Mouse (Mus musculus) midbrain, embryonic 11.5 days (tissue): Measurements from ENCODE around the gene Phf21a. TPM values are rescaled to one million over a fixed set of nuclear protein-coding genes. Genes with fewer than 3 reads are reported as not detected.
"Not testable (repeated sequence)": the region's sequence is repeated elsewhere in the genome, so short reads cannot be mapped to it uniquely, and the experiment has no call there.

Experiments
- ATAC-seq: fragments of 200-750 bp; cut with Nextera tagmentation; 2 replicates; pipeline ENCODE4 v1.8.0; 2017; ENCODE audit warnings: moderate TSS enrichment, moderate library complexity; ENCODE audit not compliant: low FRiP score
- DNase-seq: peaks from one replicate; pipeline ENCODE4 v3.0.0; 2015; ENCODE audit warnings: low spot score; ENCODE audit errors: missing footprints
- H3K27ac ChIP-seq: fragments of 300-500 bp; sonication (generic); 2 replicates; pipeline ENCODE4 v1.5.1; 2014; ENCODE audit warnings: low read depth, low read length
- H3K27me3 ChIP-seq: fragments of 300-500 bp; sonication (generic); 2 replicates; pipeline ENCODE4 v1.6.1; 2014; ENCODE audit warnings: mild to moderate bottlenecking, low read length, moderate library complexity, mixed read lengths; ENCODE audit not compliant: control insufficient read depth, insufficient read depth
- H3K36me3 ChIP-seq: fragments of 300-500 bp; sonication (generic); 2 replicates; pipeline ENCODE4 v1.6.1; 2014; ENCODE audit warnings: mild to moderate bottlenecking, low read length, moderate library complexity, mixed read lengths; ENCODE audit not compliant: control insufficient read depth, insufficient read depth
- H3K4me1 ChIP-seq: fragments of 300-500 bp; sonication (generic); 2 replicates; pipeline ENCODE4 v1.6.1; 2014; ENCODE audit warnings: low read length; ENCODE audit not compliant: control insufficient read depth, insufficient read depth
- H3K4me2 ChIP-seq: fragments of 300-500 bp; sonication (generic); 2 replicates; pipeline ENCODE4 v1.6.1; 2014; ENCODE audit warnings: mild to moderate bottlenecking, moderate library complexity
- H3K4me3 ChIP-seq: fragments of 300-500 bp; sonication (generic); 2 replicates; pipeline ENCODE4 v1.5.1; 2014; ENCODE audit warnings: low read depth, low read length
- H3K9ac ChIP-seq: fragments of 300-500 bp; sonication (generic); 2 replicates; pipeline ENCODE4 v1.6.1; 2014; ENCODE audit warnings: low read length
- H3K9me3 ChIP-seq: fragments of 300-500 bp; sonication (generic); 2 replicates; pipeline ENCODE4 v1.6.1; 2016; ENCODE audit warnings: low read length; ENCODE audit not compliant: control insufficient read depth
- WGBS: fragments of 180-500 bp; shearing (Covaris S2); extraction: QIAGEN DNeasy Blood & Tissue Kit; methylation state at CpG from one replicate; pipeline ENCODE4 v1.1.7; 2014; 5-methylcytosine and 5-hydroxymethylcytosine counted together
- polyA plus RNA-seq: library from polyadenylated mRNA; unstranded; fragments of >200 nt; fragmentation: Nextera tagmentation; extraction: Ambion mirVana; gene quantifications from 2 replicates; pipeline ENCODE4 v1.2.1, GENCODE M21; 2014

Phf21a gene
- polyA plus RNA-seq, 1 experiment from 2014 or later: 34.4 TPM

DNA sequence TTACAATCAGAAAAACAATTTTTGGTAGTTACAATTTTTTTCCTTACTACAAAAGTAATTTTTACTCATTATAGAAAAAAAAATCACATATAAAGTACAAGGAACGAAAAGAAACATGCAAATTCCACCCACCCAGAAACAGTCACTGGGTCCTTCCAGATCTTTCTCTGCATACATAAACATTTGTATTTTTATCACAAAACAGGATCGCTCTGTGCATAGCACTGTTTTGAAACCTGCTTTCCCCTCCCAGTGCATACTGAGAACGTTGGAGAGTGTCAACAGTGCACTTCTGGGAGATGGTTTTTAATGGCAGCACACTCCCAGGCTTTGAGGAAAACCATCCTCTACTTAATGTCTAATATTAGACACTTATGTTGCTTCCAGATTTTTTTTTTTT lies 25.3 kb upstream of the Phf21a start:
- WGBS: 86% methylated on average over 3 of the region's 3 CpGs
- Histone ChIP-seq H3K9me3 (no peaks in the 10 kb centered on the region), H3K9ac (no peak overlapping the region)

DNA sequence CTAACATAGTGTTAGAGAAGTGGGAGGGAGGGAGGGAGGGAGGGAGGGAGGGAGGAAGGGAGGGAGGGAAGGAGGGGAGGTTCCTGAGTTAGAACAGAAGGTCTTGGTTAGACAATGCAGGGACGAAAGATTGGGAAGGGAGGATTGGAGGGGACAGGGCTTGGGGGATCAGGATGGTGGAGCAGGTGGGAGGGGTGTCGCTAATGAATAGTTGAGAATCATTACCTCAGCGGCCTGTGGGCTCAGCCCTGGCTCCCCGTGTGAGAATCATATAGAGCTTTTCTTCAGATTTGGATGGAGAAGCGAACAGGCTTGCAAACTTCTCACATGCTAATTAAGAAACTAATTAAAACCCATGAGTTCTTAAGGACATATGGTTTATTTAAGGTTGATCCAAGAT lies 23.3 kb upstream of the Phf21a start:
- no peaks in the 10 kb centered on the region for H3K4me1 ChIP-seq
- ATAC-seq (no peak), DNase-seq (peak; percentile 51)
- no peak overlapping the region for H3K9ac ChIP-seq
- H3K27me3 ChIP-seq: no peaks in the 10 kb centered on the region
- no peaks in the 10 kb centered on the region for H3K9me3 ChIP-seq
- H3K4me3 ChIP-seq: no peak overlapping the region
- no peak overlapping the region for H3K4me2 ChIP-seq
- whole genome bisulfite sequencing: 77% methylated on average over 5 of the region's 5 CpGs
- no peaks in the 10 kb centered on the region for H3K36me3 ChIP-seq
- no peak overlapping the region for H3K27ac ChIP-seq

More for the DNA sequence above, 25.3 kb upstream of the Phf21a start:
- Histone ChIP-seq H3K4me3 (no peak overlapping the region), H3K4me2 (no peak overlapping the region), H3K27ac (no peak overlapping the region), H3K4me1 (no peaks in the 10 kb centered on the region), H3K36me3 (no peaks in the 10 kb centered on the region), H3K27me3 (no peaks in the 10 kb centered on the region)
- no peak for DNase-seq
- ATAC-seq: no peak

DNA sequence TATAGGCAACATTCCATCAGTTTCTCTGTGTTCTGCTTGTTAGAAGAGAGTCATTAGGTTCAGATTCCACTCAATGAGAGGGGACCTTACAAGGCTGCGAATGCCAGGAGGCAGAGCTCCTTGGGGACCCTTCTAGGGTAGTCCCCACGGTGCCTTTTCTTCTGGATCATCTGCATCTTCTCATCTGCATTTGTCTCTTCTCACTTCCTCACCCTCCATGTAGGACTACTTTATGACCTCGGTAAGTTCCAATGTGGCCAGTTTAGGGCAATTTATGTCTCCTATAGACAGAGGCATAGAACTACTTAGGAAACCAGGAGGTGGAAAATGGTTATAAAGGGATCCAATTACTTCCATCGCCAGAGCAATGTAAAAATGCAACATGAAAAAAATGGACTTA lies 21.8 kb upstream of the Phf21a start:
- no peaks in the 10 kb centered on the region for H3K36me3 ChIP-seq
- no peaks in the 10 kb centered on the region for H3K9me3 ChIP-seq
- DNase-seq: peak; percentile 60
- no peaks in the 10 kb centered on the region for H3K27me3 ChIP-seq
- no peaks in the 10 kb centered on the region for H3K4me1 ChIP-seq
- H3K4me2 ChIP-seq: no peak overlapping the region
- 85% methylated on average over 4 of the region's 4 CpGs for WGBS
- H3K4me3 ChIP-seq: no peak overlapping the region
- ATAC-seq: no peak
- no peak overlapping the region for H3K27ac ChIP-seq
- H3K9ac ChIP-seq: no peak overlapping the region

DNA sequence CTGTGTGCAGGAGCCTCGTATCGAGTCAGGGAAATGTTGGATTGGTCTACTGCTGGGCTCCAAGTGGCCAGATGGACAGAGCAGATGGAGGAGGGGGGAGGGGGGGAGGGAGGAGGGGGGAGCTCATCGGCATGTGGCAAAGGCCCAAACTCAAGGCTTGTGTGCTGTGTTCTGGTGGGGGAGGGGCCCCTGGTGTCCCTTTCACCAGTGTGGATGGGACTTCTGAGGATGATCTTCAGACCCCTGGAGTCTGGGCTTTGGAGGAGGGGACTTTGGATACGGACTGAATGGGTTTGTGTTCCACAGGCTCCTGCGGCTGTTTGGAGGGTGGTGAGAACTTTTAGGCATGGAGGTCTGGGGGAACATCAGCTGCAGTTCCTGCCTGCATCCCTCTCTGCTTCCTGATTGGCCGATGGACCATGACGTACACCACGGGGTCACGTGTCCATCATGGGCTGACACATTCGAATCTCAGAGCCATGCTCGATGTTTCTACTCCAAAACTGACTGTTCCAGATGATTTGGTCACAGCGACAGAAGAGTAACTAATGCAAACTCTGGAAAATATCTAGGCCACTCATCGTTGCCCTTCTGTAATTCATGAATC lies 16.7 kb upstream of the Phf21a start:
- Histone ChIP-seq H3K27me3 (no peaks in the 10 kb centered on the region), H3K4me3 (no peak overlapping the region), H3K27ac (no peak overlapping the region), H3K9me3 (no peaks in the 10 kb centered on the region), H3K4me2 (no peak overlapping the region), H3K9ac (no peak overlapping the region), H3K4me1 (no peaks in the 10 kb centered on the region), H3K36me3 (no peaks in the 10 kb centered on the region)
- DNase-seq (peak; percentile 17), ATAC-seq (no peak)
- WGBS: 83% methylated on average over 13 of the region's 13 CpGs

DNA sequence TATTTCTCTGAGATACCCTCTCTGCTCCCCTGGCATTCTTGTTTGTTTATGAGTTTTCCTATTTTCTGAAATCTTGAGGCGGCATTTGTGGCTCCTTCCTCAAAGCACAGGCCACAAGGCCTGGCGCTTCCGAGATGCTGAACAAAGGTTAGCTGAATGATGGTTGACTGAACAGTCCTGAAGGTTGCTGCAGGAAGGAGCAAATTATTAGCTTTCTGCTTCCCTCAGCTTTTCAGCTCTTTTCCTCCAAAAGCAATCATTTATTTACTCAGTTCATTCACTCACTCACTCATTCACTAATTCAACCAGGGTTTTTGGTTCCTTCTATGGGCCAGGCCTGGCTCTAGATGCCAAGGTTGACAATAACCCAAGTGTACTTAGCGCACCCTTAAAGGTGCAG lies 10.7 kb upstream of the Phf21a start:
- 93% methylated on average over 4 of the region's 4 CpGs for WGBS
- ATAC-seq (no peak), DNase-seq (peak; percentile 64)
- Histone ChIP-seq H3K27ac (no peak overlapping the region), H3K9me3 (no peaks in the 10 kb centered on the region), H3K4me2 (no peak overlapping the region), H3K4me1 (no peaks in the 10 kb centered on the region), H3K9ac (no peak overlapping the region), H3K4me3 (no peak overlapping the region), H3K36me3 (no peaks in the 10 kb centered on the region), H3K27me3 (no peaks in the 10 kb centered on the region)

DNA sequence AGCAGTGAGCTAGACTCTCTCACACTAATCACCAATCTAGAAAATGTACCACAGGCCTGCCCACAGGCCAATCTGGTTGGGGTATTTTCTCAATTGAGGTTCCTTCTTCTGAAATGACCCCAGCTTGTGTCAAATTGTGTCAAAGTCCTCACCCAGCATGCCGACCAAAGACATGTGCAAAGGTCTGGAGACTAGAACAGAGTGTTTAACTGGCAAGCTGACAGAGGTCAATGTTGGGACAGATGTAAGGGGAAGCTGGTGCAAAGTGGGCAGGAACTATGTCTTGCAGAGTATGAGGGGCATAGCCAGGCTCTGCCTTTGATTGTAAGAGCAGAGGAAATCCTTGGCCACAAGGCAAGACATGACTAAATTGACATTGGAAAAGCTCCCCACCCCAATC lies 7.2 kb upstream of the Phf21a start:
- no peak overlapping the region for H3K9ac ChIP-seq
- H3K4me3 ChIP-seq: no peak overlapping the region
- no peaks in the 10 kb centered on the region for H3K9me3 ChIP-seq
- H3K36me3 ChIP-seq: no peaks in the 10 kb centered on the region
- 90% methylated on average over 1 of the region's 1 CpGs for WGBS
- H3K4me2 ChIP-seq: no peak overlapping the region
- ATAC-seq: no peak
- no peak for DNase-seq
- H3K4me1 ChIP-seq: no peaks in the 10 kb centered on the region
- no peaks in the 10 kb centered on the region for H3K27me3 ChIP-seq
- no peak overlapping the region for H3K27ac ChIP-seq

DNA sequence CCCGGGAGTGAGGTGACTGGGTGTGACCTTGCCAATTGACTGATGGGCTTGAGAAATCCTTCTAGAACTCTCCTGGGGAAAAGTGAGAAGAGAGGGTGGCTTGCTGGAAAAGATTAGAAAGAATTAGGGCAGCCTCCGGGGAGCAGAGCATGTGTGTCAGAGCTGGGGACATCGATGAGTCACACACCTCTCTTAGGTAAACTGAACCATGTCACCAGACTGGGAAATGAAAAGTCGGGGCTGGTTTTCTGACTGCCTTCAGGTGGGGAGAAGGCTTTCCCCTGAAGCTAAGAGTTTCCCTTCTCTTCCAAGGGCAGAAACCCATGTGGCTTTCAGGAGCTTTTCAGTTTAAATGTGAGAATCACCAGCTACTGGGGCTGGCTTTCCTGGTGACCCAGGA lies 5.9 kb upstream of the Phf21a start:
- 90% methylated on average over 4 of the region's 4 CpGs for WGBS
- H3K27ac ChIP-seq: no peak overlapping the region
- H3K4me2 ChIP-seq: no peak overlapping the region

DNA sequence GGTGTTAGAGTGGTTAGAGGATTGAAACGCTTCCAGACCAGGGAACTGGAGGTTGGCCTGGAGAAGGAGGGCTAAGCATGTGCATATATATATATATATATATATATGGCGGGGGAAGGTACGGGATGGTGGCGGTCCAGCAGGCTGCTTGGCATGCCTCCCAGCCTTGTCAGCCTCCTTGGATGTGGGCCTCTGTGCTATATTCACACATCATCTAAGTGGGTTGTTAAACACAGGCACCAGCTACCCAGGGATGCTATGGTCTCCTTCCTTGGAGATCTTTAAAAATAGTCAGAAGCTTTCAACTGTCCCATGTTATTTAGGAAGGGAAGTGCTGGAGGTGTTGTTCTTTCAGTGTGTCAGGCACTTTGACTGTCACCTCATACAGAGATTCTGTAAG lies 3.1 kb upstream of the Phf21a start:
- Histone ChIP-seq H3K4me1 (no peaks in the 10 kb centered on the region), H3K9me3 (no peaks in the 10 kb centered on the region), H3K36me3 (no peaks in the 10 kb centered on the region), H3K9ac (no peak overlapping the region), H3K27me3 (no peaks in the 10 kb centered on the region), H3K27ac (no peak overlapping the region), H3K4me2 (no peak overlapping the region), H3K4me3 (no peak overlapping the region)
- DNase-seq (no peak), ATAC-seq (no peak)
- 88% methylated on average over 4 of the region's 4 CpGs for WGBS

More for the DNA sequence above, 5.9 kb upstream of the Phf21a start:
- H3K9me3 ChIP-seq: no peaks in the 10 kb centered on the region
- no peak overlapping the region for H3K4me3 ChIP-seq
- no peaks in the 10 kb centered on the region for H3K4me1 ChIP-seq
- H3K9ac ChIP-seq: no peak overlapping the region
- H3K36me3 ChIP-seq: no peaks in the 10 kb centered on the region
- no peaks in the 10 kb centered on the region for H3K27me3 ChIP-seq
- no peak for ATAC-seq
- peak; percentile 54 for DNase-seq

DNA sequence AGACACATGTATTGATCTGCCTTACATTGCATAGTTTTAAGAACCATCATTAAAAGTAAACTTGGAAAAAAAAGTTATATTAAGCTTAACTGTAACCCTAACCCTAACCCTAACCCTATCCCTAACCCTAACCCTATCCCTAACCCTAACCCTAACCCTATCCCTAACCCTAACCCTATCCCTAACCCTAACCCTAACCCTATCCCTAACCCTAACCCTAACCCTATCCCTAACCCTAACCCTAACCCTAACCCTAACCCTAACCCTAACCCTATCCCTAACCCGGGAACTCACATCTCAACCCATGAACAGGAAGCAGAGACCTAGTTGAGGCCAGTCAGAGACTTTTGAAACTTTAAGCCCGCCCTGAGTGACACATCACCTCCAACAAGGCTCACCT lies 586 bp downstream of the Phf21a start:
- H3K9ac ChIP-seq, H3K27ac ChIP-seq, H3K4me2 ChIP-seq, ATAC-seq, H3K27me3 ChIP-seq, H3K36me3 ChIP-seq, H3K4me1 ChIP-seq, H3K4me3 ChIP-seq, H3K9me3 ChIP-seq, DNase-seq: not testable (repeated sequence)
- WGBS: 90% methylated on average over 2 of the region's 2 CpGs
